Comparison of ENCODE assay signal across 15 mouse cellular contexts in genomic region chr5:9015352-9015751, GRCm38 (mm10). TPM values are rescaled to one million over a fixed set of nuclear protein-coding genes. Genes with fewer than 3 reads are reported as not detected.
DNase-seq lines count a peak whose midpoint lies in the region; ATAC-seq and TF ChIP-seq lines count a peak whose summit lies in the region.
"Had no signal": no experiment of that assay in that cellular context is flagged by ENCODE, and none has a peak within 500 bp of the region (broad histone marks: within the 10 kb centered on the region; RNA-seq: fewer than 3 reads in every experiment).

No protein-coding gene starts in this region.

- H3K9me3 ChIP-seq in lung, embryonic 14.5 days (ENCODE audit: low read depth, low read length) = no peaks in the 10 kb centered on the region
- H3K9me3 ChIP-seq: embryonic facial prominence, embryonic 12.5 days; lung, embryonic 15.5 days had no signal

- peak; percentile 95 for ATAC-seq in frontal cortex, adult (ENCODE audit: low TSS enrichment)
- ATAC-seq in lung, embryonic 14.5 days (ENCODE audit: insufficient read depth) = no peak
- ATAC-seq in megakaryocyte progenitor cell, adult 5-6 weeks (replicated peaks; ENCODE audit: poor library complexity) = peak; percentile 80
- ATAC-seq: forebrain, embryonic 14.5 days; midbrain, embryonic 16.5 days had no signal

- H3K27me3 ChIP-seq in lung, embryonic 14.5 days (ENCODE audit: insufficient read depth, low read length) = no peaks in the 10 kb centered on the region
- H3K27me3 ChIP-seq: embryonic facial prominence, embryonic 12.5 days; lung, embryonic 15.5 days had no signal

- H3K4me3 ChIP-seq in lung, embryonic 14.5 days (ENCODE audit: low read depth, low read length) = no peak overlapping the region
- H3K4me3 ChIP-seq in layer of hippocampus, adult 2 months = no peak overlapping the region
- H3K4me3 ChIP-seq: embryonic facial prominence, embryonic 12.5 days; lung, embryonic 15.5 days had no signal

- WGBS in lung, embryonic 14.5 days = 61% methylated on average over 3 of the region's 3 CpGs

- no peak for TF ChIP-seq CTCF in lung, embryonic 14.5 days (IDR thresholded peaks at IDR 0.05; ENCODE audit: low read depth)
- no peak for TF ChIP-seq CTCF in layer of hippocampus, adult 2 months (conservative IDR thresholded peaks at IDR 0.05)

- H3K4me2 ChIP-seq in lung, embryonic 14.5 days = no peak overlapping the region
- H3K4me2 ChIP-seq: embryonic facial prominence, embryonic 12.5 days; lung, embryonic 15.5 days had no signal

- no peaks in the 10 kb centered on the region for H3K36me3 ChIP-seq in lung, embryonic 14.5 days (ENCODE audit: insufficient read depth)
- H3K36me3 ChIP-seq: embryonic facial prominence, embryonic 12.5 days; lung, embryonic 15.5 days had no signal

- H3K4me1 ChIP-seq in lung, embryonic 14.5 days (ENCODE audit: insufficient read depth) = no peaks in the 10 kb centered on the region
- H3K4me1 ChIP-seq: embryonic facial prominence, embryonic 12.5 days; lung, embryonic 15.5 days had no signal

- no peak overlapping the region for H3K27ac ChIP-seq in lung, embryonic 14.5 days (ENCODE audit: low read depth)
- H3K27ac ChIP-seq in layer of hippocampus, adult 2 months = no peak overlapping the region
- H3K27ac ChIP-seq: embryonic facial prominence, embryonic 12.5 days; lung, embryonic 15.5 days had no signal

- DNase-seq in frontal cortex, postnatal 14 days (ENCODE audit: low spot score in 2 of 2) = no peak
- peak; percentile 12 for DNase-seq in lung, embryonic 14.5 days
- DNase-seq in lung, postnatal 14 days = no peak
- DNase-seq in thymus, postnatal 36 days = peak; percentile 25 to 57
- no peak for DNase-seq in ovary, postnatal 10 days (ENCODE audit: low spot score)
- no peak for DNase-seq in layer of hippocampus, adult 2 months (ENCODE audit: low spot score in 2 of 2)
- DNase-seq: adrenal gland, postnatal 10 days; cerebellum, adult 11 months; kidney, adult 8-10 months had no signal

- no peak overlapping the region for H3K9ac ChIP-seq in lung, embryonic 14.5 days
- H3K9ac ChIP-seq: embryonic facial prominence, embryonic 12.5 days; lung, embryonic 15.5 days had no signal

RNA-seq across cellular contexts. Expression of gene Crot, which starts 18.2 kb away (rescaled TPM):
- polyA plus RNA-seq in lung, embryonic 14.5 days (2014; fragmentation: Nextera tagmentation; extraction: Ambion mirVana) = 32.3 and 32.9 TPM in 2 replicates
- 27.5 and 28.5 TPM in 2 replicates for total RNA-seq in megakaryocyte progenitor cell, adult 5-6 weeks (2015)
- 36.1 and 44.7 TPM in 2 replicates for total RNA-seq in megakaryocyte progenitor cell, adult 5-6 weeks (2017)
- total RNA-seq in layer of hippocampus, adult 2 months (2021) = 10 to 100 TPM; 22.5 to 27.4 TPM

Comparison
In these comparisons a context has a peak if more than half of its experiments do, and no peak if none do; other contexts are left out.
1. DNase-seq: peak in lung, embryonic 14.5 days (single experiment) and thymus, postnatal 36 days (2 of 2); none in frontal cortex, postnatal 14 days (0 of 2), lung, postnatal 14 days (single experiment), ovary, postnatal 10 days (single experiment) and layer of hippocampus, adult 2 months (0 of 2).